Mouse (Mus musculus) urinary bladder, postnatal 25 days (tissue): Measurements from ENCODE around the gene Cdc14a.

Experiments
- DNase-seq: peaks from one replicate; pipeline ENCODE4 v3.0.0; 2022; ENCODE audit warnings: low spot score

The Cdc14a gene

GRCm38 (mm10) chr3:116423353-116424159, at the start of gene Cdc14a:
Gene Cdc14a (minus strand): TSS chr3:116424032.
- DNase-seq: peak; percentile 57

GRCm38 (mm10) chr3:116465709-116466108, 41.9 kb upstream of the Cdc14a start:
- no peak for DNase-seq

GRCm38 (mm10) chr3:116464318-116464717, 40.5 kb upstream of the Cdc14a start:
- DNase-seq: no peak

GRCm38 (mm10) chr3:116461053-116461452, 37.2 kb upstream of the Cdc14a start:
- no peak for DNase-seq

GRCm38 (mm10) chr3:116454529-116454928, 30.7 kb upstream of the Cdc14a start:
- no peak for DNase-seq

GRCm38 (mm10) chr3:116450741-116451140, 26.9 kb upstream of the Cdc14a start:
- no peak for DNase-seq

GRCm38 (mm10) chr3:116444327-116444726, 20.5 kb upstream of the Cdc14a start:
- DNase-seq: no peak

GRCm38 (mm10) chr3:116442788-116443187, 19.0 kb upstream of the Cdc14a start:
- no peak for DNase-seq

GRCm38 (mm10) chr3:116441518-116442205, 17.8 kb upstream of the Cdc14a start:
- no peak for DNase-seq

- no peak for DNase-seq
Measured at GRCm38 (mm10) chr3:116440066-116440997, 16.5 kb upstream of the Cdc14a start.

GRCm38 (mm10) chr3:116436811-116437601, 13.2 kb upstream of the Cdc14a start:
- no peak for DNase-seq

GRCm38 (mm10) chr3:116436113-116436512, 12.3 kb upstream of the Cdc14a start:
- DNase-seq: no peak

GRCm38 (mm10) chr3:116434757-116435156, 10.9 kb upstream of the Cdc14a start:
- DNase-seq: no peak

- no peak for DNase-seq
Measured at GRCm38 (mm10) chr3:116425901-116426300, 2.1 kb upstream of the Cdc14a start.

- DNase-seq: peak; percentile 67
Measured at GRCm38 (mm10) chr3:116424973-116425284, 1.1 kb upstream of the Cdc14a start.

- DNase-seq: no peak
Measured at GRCm38 (mm10) chr3:116424160-116424972, 534 bp upstream of the Cdc14a start.

GRCm38 (mm10) chr3:116422795-116423352, 958 bp downstream of the Cdc14a start:
- DNase-seq: peak; percentile 47

- no peak for DNase-seq
Measured at GRCm38 (mm10) chr3:116422074-116422473, 1.8 kb downstream of the Cdc14a start.

GRCm38 (mm10) chr3:116421121-116421520, 2.7 kb downstream of the Cdc14a start:
- DNase-seq: no peak

GRCm38 (mm10) chr3:116419791-116420190, 4.0 kb downstream of the Cdc14a start:
- no peak for DNase-seq
